17 mouse cellular contexts compared by ENCODE assay signal in genomic region chr9:13540781-13541180, GRCm38 (mm10).
DNase-seq lines count a peak whose midpoint lies in the region; ATAC-seq lines count a peak whose summit lies in the region.
"Had no signal": no experiment of that assay in that cellular context is flagged by ENCODE, and none has a peak within 500 bp of the region (broad histone marks: within the 10 kb centered on the region; RNA-seq: fewer than 3 reads in every experiment).

No protein-coding gene starts in this region.

- ATAC-seq in heart, embryonic 15.5 days (replicated peaks; ENCODE audit: insufficient number of reproducible peaks, insufficient read depth, low FRiP score, low read depth): no peak
- ATAC-seq: CD4-positive, CD25-positive, alpha-beta regulatory T cell, adult 4 months; intestine, embryonic 15.5 days had no signal

- peaks cover 22% of the 10 kb centered on the region for H3K4me1 ChIP-seq in heart, embryonic 15.5 days (replicated peaks)

- no peaks in the 10 kb centered on the region for H3K36me3 ChIP-seq in heart, embryonic 15.5 days
- H3K36me3 ChIP-seq in macrophage (ENCODE audit: inconsistent target): no peaks in the 10 kb centered on the region
- H3K36me3 ChIP-seq: intestine, embryonic 15.5 days; liver, embryonic 15.5 days; midbrain, embryonic 12.5 days; neural tube, embryonic 13.5 days had no signal

- no peaks in the 10 kb centered on the region for H3K79me2 ChIP-seq in macrophage (ENCODE audit: inconsistent target)

- 45% methylated on average over 6 of the region's 6 CpGs for WGBS in heart, embryonic 15.5 days
- WGBS in macrophage (ENCODE audit: missing documents): 0% methylated on average over 6 of the region's 6 CpGs

- H3K9ac ChIP-seq in heart, embryonic 15.5 days: no peak overlapping the region
- H3K9ac ChIP-seq: intestine, embryonic 15.5 days; liver, embryonic 15.5 days; midbrain, embryonic 12.5 days; neural tube, embryonic 13.5 days had no signal

- no peak for DNase-seq in heart, adult 9 months (ENCODE audit: low spot score in 2 of 2)
- peak; percentile 77 for DNase-seq in A20 (ENCODE audit: low read depth, low spot score)
- DNase-seq in brain, adult 2 months (ENCODE audit: low read depth, low spot score): peak; percentile 22
- no peak for DNase-seq in lung, postnatal 14 days
- DNase-seq in cerebellum, postnatal 10 days: no peak
- no peak for DNase-seq in adrenal gland, adult 8-10 months
- DNase-seq: cerebellum, adult 9-10 months; gastrocnemius, postnatal 10 days; heart, postnatal 10 days; right cerebral cortex, postnatal 14 days had no signal

- no peak overlapping the region for H3K4me3 ChIP-seq in heart, embryonic 15.5 days
- H3K4me3 ChIP-seq in macrophage (ENCODE audit: inconsistent target): no peak overlapping the region
- H3K4me3 ChIP-seq: intestine, embryonic 15.5 days; liver, embryonic 15.5 days; midbrain, embryonic 12.5 days; neural tube, embryonic 13.5 days had no signal

- H3K27ac ChIP-seq in heart, embryonic 15.5 days: peak overlapping the region; percentile 1; the same call in 1 of the 2 replicates
- H3K27ac ChIP-seq in macrophage: peak overlapping the region; percentile 39
- H3K27ac ChIP-seq: intestine, embryonic 15.5 days; liver, embryonic 15.5 days; midbrain, embryonic 12.5 days; neural tube, embryonic 13.5 days had no signal

- no peaks in the 10 kb centered on the region for H3K27me3 ChIP-seq in heart, embryonic 15.5 days
- H3K27me3 ChIP-seq: intestine, embryonic 15.5 days; liver, embryonic 15.5 days; midbrain, embryonic 12.5 days; neural tube, embryonic 13.5 days had no signal

- no peaks in the 10 kb centered on the region for H3K9me3 ChIP-seq in heart, embryonic 15.5 days (replicated peaks)
- H3K9me3 ChIP-seq: intestine, embryonic 15.5 days; liver, embryonic 15.5 days; midbrain, embryonic 12.5 days; neural tube, embryonic 13.5 days had no signal

- no peak overlapping the region for H3K4me2 ChIP-seq in heart, embryonic 15.5 days
- H3K4me2 ChIP-seq: intestine, embryonic 15.5 days; liver, embryonic 15.5 days; midbrain, embryonic 12.5 days; neural tube, embryonic 13.5 days had no signal

Comparison
In these comparisons a context has a peak if more than half of its experiments do, and no peak if none do; other contexts are left out.
1. DNase-seq: peak in A20 (single experiment) and brain, adult 2 months (single experiment); none in heart, adult 9 months (0 of 2), lung, postnatal 14 days (single experiment), cerebellum, postnatal 10 days (0 of 2) and adrenal gland, adult 8-10 months (single experiment).